Mouse (Mus musculus): ENCODE data around the gene Cdh22. TPM values are rescaled to one million over a fixed set of nuclear protein-coding genes. Genes with fewer than 3 reads are reported as not detected.

Gene Cdh22
- polyA plus RNA-seq, 1 experiment from 2014 or later: 0.25 TPM

GRCm38 (mm10) chr2:165243122-165243720, 8.6 kb upstream of the Cdh22 start:
- H3K27ac ChIP-seq (ENCODE audit: low read depth, low read length): no peak overlapping the region
- H3K27me3 ChIP-seq (replicated peaks; ENCODE audit: control insufficient read depth, insufficient read depth, low read length): peaks cover 72% of the 10 kb centered on the region
- H3K9me3 ChIP-seq (ENCODE audit: control insufficient read depth): no peaks in the 10 kb centered on the region
- H3K9ac ChIP-seq (ENCODE audit: low read depth, low read length): no peak overlapping the region
- no peak overlapping the region for H3K4me2 ChIP-seq (replicated peaks; ENCODE audit: low read depth)
- 13% methylated on average over 11 of the region's 11 CpGs for WGBS
- TF ChIP-seq CTCF (IDR thresholded peaks at IDR 0.05; ENCODE audit: low read depth): no peak
- H3K36me3 ChIP-seq (ENCODE audit: control insufficient read depth, insufficient read depth): no peaks in the 10 kb centered on the region
- ATAC-seq: no peak
- H3K4me3 ChIP-seq (ENCODE audit: low read depth, low read length): no peak overlapping the region
- no peaks in the 10 kb centered on the region for H3K4me1 ChIP-seq (replicated peaks; ENCODE audit: control insufficient read depth, insufficient read depth, low read length)

GRCm38 (mm10) chr2:165242575-165242974, 7.9 kb upstream of the Cdh22 start:
- Histone ChIP-seq H3K36me3 (ENCODE audit: control insufficient read depth, insufficient read depth) (no peaks in the 10 kb centered on the region), H3K27me3 (replicated peaks; ENCODE audit: control insufficient read depth, insufficient read depth, low read length) (peaks cover 77% of the 10 kb centered on the region), H3K9me3 (ENCODE audit: control insufficient read depth) (no peaks in the 10 kb centered on the region), H3K27ac (ENCODE audit: low read depth, low read length) (no peak overlapping the region), H3K9ac (ENCODE audit: low read depth, low read length) (no peak overlapping the region), H3K4me1 (replicated peaks; ENCODE audit: control insufficient read depth, insufficient read depth, low read length) (no peaks in the 10 kb centered on the region), H3K4me3 (ENCODE audit: low read depth, low read length) (no peak overlapping the region), H3K4me2 (replicated peaks; ENCODE audit: low read depth) (no peak overlapping the region)
- TF ChIP-seq CTCF (IDR thresholded peaks at IDR 0.05; ENCODE audit: low read depth): no peak
- 4% methylated on average over 13 of the region's 13 CpGs for WGBS
- ATAC-seq: no peak

- ATAC-seq: no peak
- no peak for TF ChIP-seq CTCF (IDR thresholded peaks at IDR 0.05; ENCODE audit: low read depth)
- Histone ChIP-seq H3K27ac (ENCODE audit: low read depth, low read length) (no peak overlapping the region), H3K36me3 (ENCODE audit: control insufficient read depth, insufficient read depth) (no peaks in the 10 kb centered on the region), H3K9me3 (ENCODE audit: control insufficient read depth) (no peaks in the 10 kb centered on the region), H3K27me3 (replicated peaks; ENCODE audit: control insufficient read depth, insufficient read depth, low read length) (peaks cover 83% of the 10 kb centered on the region), H3K4me3 (ENCODE audit: low read depth, low read length) (no peak overlapping the region), H3K4me2 (replicated peaks; ENCODE audit: low read depth) (no peak overlapping the region), H3K4me1 (replicated peaks; ENCODE audit: control insufficient read depth, insufficient read depth, low read length) (no peaks in the 10 kb centered on the region), H3K9ac (ENCODE audit: low read depth, low read length) (no peak overlapping the region)
- 53% methylated on average over 7 of the region's 7 CpGs for WGBS
Observed at GRCm38 (mm10) chr2:165241786-165242185, 7.1 kb upstream of the Cdh22 start.

GRCm38 (mm10) chr2:165240371-165240770, 5.7 kb upstream of the Cdh22 start:
- no peak for TF ChIP-seq CTCF (IDR thresholded peaks at IDR 0.05; ENCODE audit: low read depth)
- Histone ChIP-seq H3K9ac (ENCODE audit: low read depth, low read length) (no peak overlapping the region), H3K36me3 (ENCODE audit: control insufficient read depth, insufficient read depth) (no peaks in the 10 kb centered on the region), H3K27ac (ENCODE audit: low read depth, low read length) (no peak overlapping the region), H3K4me1 (replicated peaks; ENCODE audit: control insufficient read depth, insufficient read depth, low read length) (no peaks in the 10 kb centered on the region), H3K4me2 (replicated peaks; ENCODE audit: low read depth) (no peak overlapping the region), H3K27me3 (replicated peaks; ENCODE audit: control insufficient read depth, insufficient read depth, low read length) (peaks cover 88% of the 10 kb centered on the region), H3K4me3 (ENCODE audit: low read depth, low read length) (no peak overlapping the region), H3K9me3 (ENCODE audit: control insufficient read depth) (no peaks in the 10 kb centered on the region)
- 37% methylated on average over 8 of the region's 8 CpGs for WGBS
- no peak for ATAC-seq

- WGBS: 10% methylated on average over 15 of the region's 15 CpGs
- H3K9me3 ChIP-seq (ENCODE audit: control insufficient read depth): no peaks in the 10 kb centered on the region
- no peaks in the 10 kb centered on the region for H3K36me3 ChIP-seq (ENCODE audit: control insufficient read depth, insufficient read depth)
- ATAC-seq: no peak
- no peak for TF ChIP-seq CTCF (IDR thresholded peaks at IDR 0.05; ENCODE audit: low read depth)
- H3K9ac ChIP-seq (ENCODE audit: low read depth, low read length): no peak overlapping the region
- H3K4me3 ChIP-seq (ENCODE audit: low read depth, low read length): no peak overlapping the region
- no peaks in the 10 kb centered on the region for H3K4me1 ChIP-seq (replicated peaks; ENCODE audit: control insufficient read depth, insufficient read depth, low read length)
- H3K27ac ChIP-seq (ENCODE audit: low read depth, low read length): no peak overlapping the region
- no peak overlapping the region for H3K4me2 ChIP-seq (replicated peaks; ENCODE audit: low read depth)
- peaks cover 90% of the 10 kb centered on the region for H3K27me3 ChIP-seq (replicated peaks; ENCODE audit: control insufficient read depth, insufficient read depth, low read length)
Observed at GRCm38 (mm10) chr2:165239533-165240144, 5.0 kb upstream of the Cdh22 start.

- 17% methylated on average over 12 of the region's 12 CpGs for WGBS
- no peak for TF ChIP-seq CTCF (IDR thresholded peaks at IDR 0.05; ENCODE audit: low read depth)
- peaks cover 90% of the 10 kb centered on the region for H3K27me3 ChIP-seq (replicated peaks; ENCODE audit: control insufficient read depth, insufficient read depth, low read length)
Observed at GRCm38 (mm10) chr2:165238416-165239145, 3.9 kb upstream of the Cdh22 start.

More at GRCm38 (mm10) chr2:165238416-165239145, 3.9 kb upstream of the Cdh22 start:
- Histone ChIP-seq H3K36me3 (ENCODE audit: control insufficient read depth, insufficient read depth) (no peaks in the 10 kb centered on the region), H3K4me2 (replicated peaks; ENCODE audit: low read depth) (no peak overlapping the region), H3K27ac (ENCODE audit: low read depth, low read length) (no peak overlapping the region), H3K4me1 (replicated peaks; ENCODE audit: control insufficient read depth, insufficient read depth, low read length) (no peaks in the 10 kb centered on the region), H3K9ac (ENCODE audit: low read depth, low read length) (no peak overlapping the region), H3K4me3 (ENCODE audit: low read depth, low read length) (no peak overlapping the region), H3K9me3 (ENCODE audit: control insufficient read depth) (no peaks in the 10 kb centered on the region)
- ATAC-seq: no peak

Data from intestine, postnatal 0 days (tissue).